Mouse (Mus musculus) lung, adult 2 months (tissue): ENCODE results near the gene Art5. TPM values are rescaled to one million over a fixed set of nuclear protein-coding genes. Genes with fewer than 3 reads are reported as not detected.
"Not testable (repeated sequence)": the region's sequence is repeated elsewhere in the genome, so short reads cannot be mapped to it uniquely, and the experiment has no call there.

Source experiments
- DNase-seq: peaks from one replicate; pipeline ENCODE4 v3.0.0; 2022
- H3K4me1 ChIP-seq: fragments of 200-500 bp; 2 replicates; pipeline ENCODE4 v1.6.1; 2011; ENCODE audit warnings: low read length; ENCODE audit not compliant: control insufficient read depth, insufficient read depth
- H3K4me3 ChIP-seq: fragments of 200-500 bp; replicated peaks from 2 replicates; pipeline ENCODE3; 2011; ENCODE audit warnings: low read depth, mild to moderate bottlenecking, control low read depth, low read length; ENCODE audit errors: extremely low read depth
- CTCF ChIP-seq: fragments of 200-500 bp; IDR thresholded peaks from 2 replicates; pipeline ENCODE4 v1.5.1; 2011; ENCODE audit warnings: mild to moderate bottlenecking, low read length, control low read depth; ENCODE audit not compliant: insufficient read depth
- POLR2A ChIP-seq: fragments of 200-500 bp; IDR thresholded peaks from 2 replicates; pipeline ENCODE4 v1.6.1; 2011; ENCODE audit warnings: low read depth, mild to moderate bottlenecking, control low read depth, low read length, borderline replicate concordance; ENCODE audit errors: extremely low read depth
- WGBS: fragments of 180-500 bp; shearing (Covaris S2); methylation state at CpG from one replicate; pipeline ENCODE4 v1.1.7; 2018; 5-methylcytosine and 5-hydroxymethylcytosine counted together
- polyA plus RNA-seq: library from polyadenylated mRNA; depleted of rRNA; stranded (reverse); fragments of >200 nt; gene quantifications from 2 replicates; pipeline ENCODE4 v1.2.3, GENCODE M21; 2012; rRNA removed

Art5 gene
- polyA plus RNA-seq, 1 experiment: 1.2 TPM

DNA sequence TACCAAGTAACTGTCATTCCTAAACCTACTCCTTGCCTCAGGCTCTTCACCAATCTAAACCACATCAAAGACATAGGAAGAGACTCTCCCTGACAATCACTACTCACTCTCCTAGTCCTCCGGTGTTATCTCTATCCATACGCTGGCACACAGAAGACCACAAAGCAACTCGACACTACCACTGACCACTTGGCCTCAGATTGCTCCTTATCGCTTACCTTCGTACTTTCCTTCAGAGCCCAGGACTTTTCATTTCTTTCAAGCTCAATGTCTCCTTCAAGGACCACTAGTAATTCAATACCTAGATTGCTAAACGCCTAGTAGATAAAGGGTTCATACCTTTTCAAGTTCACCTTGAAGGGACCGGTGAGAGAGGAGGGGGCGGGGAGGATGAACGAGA is 45.4 kb downstream of the Art5 start:
- Histone ChIP-seq H3K4me1 (peaks cover 8% of the 10 kb centered on the region), H3K4me3 (no peak overlapping the region)
- 61% methylated on average over 9 of the region's 9 CpGs for WGBS
- TF ChIP-seq POLR2A (no peak), CTCF (no peak)
- no peak for DNase-seq

- TF ChIP-seq CTCF: no peak
Observed at GRCm38 (mm10) chr7:102062203-102062602, 47.1 kb downstream of the Art5 start.

DNA sequence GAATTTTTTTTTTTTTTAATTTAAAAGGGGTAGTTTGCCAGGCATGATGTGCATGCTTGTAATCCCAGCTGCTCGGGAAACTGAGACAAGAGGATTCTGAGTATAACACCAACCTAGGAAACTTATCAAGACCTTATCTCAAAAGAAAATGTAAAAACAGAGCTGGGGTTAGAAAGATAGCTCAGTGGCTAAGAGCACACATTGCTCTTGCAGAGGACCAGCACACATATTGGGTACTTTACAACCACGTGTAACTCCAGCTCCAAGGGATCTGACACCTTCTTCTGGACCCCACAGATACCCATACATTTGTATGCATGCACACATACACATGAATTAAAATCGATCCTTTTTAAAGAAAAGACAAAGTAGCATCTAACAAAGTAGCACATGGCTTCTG is 47.9 kb downstream of the Art5 start:
- 85% methylated on average over 3 of the region's 3 CpGs for WGBS
- DNase-seq: no peak
- H3K4me1 ChIP-seq: peaks cover 8% of the 10 kb centered on the region
- H3K4me3 ChIP-seq: no peak overlapping the region
- no peak for TF ChIP-seq POLR2A
- no peak for TF ChIP-seq CTCF

More at GRCm38 (mm10) chr7:102062203-102062602, 47.1 kb downstream of the Art5 start:
- Histone ChIP-seq H3K4me3 (no peak overlapping the region), H3K4me1 (peaks cover 8% of the 10 kb centered on the region)
- 79% methylated on average over 1 of the region's 1 CpGs for WGBS
- no peak for DNase-seq

- not testable (repeated sequence) for DNase-seq, H3K4me1 ChIP-seq, H3K4me3 ChIP-seq
Observed at GRCm38 (mm10) chr7:102048524-102048923, 60.8 kb downstream of the Art5 start.

Other genes with a start within 250 kb of the Art5 start
- gene Anapc15, start 245.8 kb downstream of the Art5 start, polyA plus RNA-seq: 21.1 and 36.2 TPM in 2 replicates
- 0.67 and 1.2 TPM in 2 replicates for gene Folr1, start 238.7 kb downstream of the Art5 start, polyA plus RNA-seq
- 171 and 205 TPM in 2 replicates for gene Lamtor1, start 203.6 kb downstream of the Art5 start, polyA plus RNA-seq
- gene Tomt, start 203.1 kb downstream of the Art5 start, polyA plus RNA-seq: 0.06 TPM in 1 of 2 replicates, not detected in the other
- gene Lrrc51, start 175.6 kb downstream of the Art5 start, polyA plus RNA-seq: 28.9 and 36.5 TPM in 2 replicates
- 80.1 and 93.4 TPM in 2 replicates for gene Numa1, start 175.4 kb downstream of the Art5 start, polyA plus RNA-seq
- 11.4 and 12.0 TPM in 2 replicates for gene Il18bp, start 90.8 kb downstream of the Art5 start, polyA plus RNA-seq
- 20.5 and 31.9 TPM in 2 replicates for gene Rnf121, start 44.0 kb downstream of the Art5 start, polyA plus RNA-seq
- gene Xndc1, start 44.0 kb downstream of the Art5 start, polyA plus RNA-seq: 14.8 and 18.9 TPM in 2 replicates
- 3.0 and 3.5 TPM in 2 replicates for gene Xntrpc, start 43.8 kb downstream of the Art5 start, polyA plus RNA-seq
- not detected in 2 replicates for gene Trpc2, start 26.4 kb downstream of the Art5 start, polyA plus RNA-seq
- gene Art1, start 7.7 kb downstream of the Art5 start, polyA plus RNA-seq: 7.3 and 15.7 TPM in 2 replicates
- gene Chrna10, start 7.3 kb upstream of the Art5 start, polyA plus RNA-seq: 1.6 and 1.9 TPM in 2 replicates
- 14.2 and 17.8 TPM in 2 replicates for gene Nup98, start 100.7 kb upstream of the Art5 start, polyA plus RNA-seq
- 147 and 180 TPM in 2 replicates for gene Pgap2, start 100.7 kb upstream of the Art5 start, polyA plus RNA-seq
- gene Rhog, start 146.6 kb upstream of the Art5 start, polyA plus RNA-seq: 101 and 113 TPM in 2 replicates
- 74.0 and 78.7 TPM in 2 replicates for gene Stim1, start 158.3 kb upstream of the Art5 start, polyA plus RNA-seq